Mouse (Mus musculus): ENCODE measurements around the gene Kidins220. TPM values are rescaled to one million over a fixed set of nuclear protein-coding genes. Genes with fewer than 3 reads are reported as not detected.

Kidins220 gene
- polyA plus RNA-seq, 2 experiments, result 31.6 to 46.1 TPM

GRCm38 (mm10) chr12:25054511-25054910, 79.8 kb downstream of the Kidins220 start:
- Histone ChIP-seq H3K27ac (replicated peaks; ENCODE audit: low read depth, low read length) (no peak overlapping the region), H3K9ac (ENCODE audit: low read depth, low read length, severe bottlenecking) (no peak overlapping the region), H3K4me1 (ENCODE audit: control insufficient read depth, insufficient read depth, low read length) (no peaks in the 10 kb centered on the region), H3K9me3 (ENCODE audit: control insufficient read depth, low read length) (no peaks in the 10 kb centered on the region), H3K4me2 (replicated peaks; ENCODE audit: low read depth, low read length, severe bottlenecking) (no peak overlapping the region), H3K4me3 (replicated peaks; ENCODE audit: low read length) (no peak overlapping the region), H3K36me3 (ENCODE audit: control insufficient read depth, insufficient read depth, low read length) (peaks cover 56% of the 10 kb centered on the region), H3K27me3 (ENCODE audit: control insufficient read depth, insufficient read depth, low read length) (no peaks in the 10 kb centered on the region)
- ATAC-seq (ENCODE audit: low FRiP score, low read depth) (no peak), DNase-seq (ENCODE audit: low spot score) (no peak)
- 73% methylated on average over 7 of the region's 7 CpGs for WGBS
- TF ChIP-seq POLR2A (IDR thresholded peaks at IDR 0.05; ENCODE audit: borderline replicate concordance, extremely low read depth, insufficient read depth, insufficient read length), result no peak

- Histone ChIP-seq H3K36me3 (ENCODE audit: control insufficient read depth, insufficient read depth, low read length) (peaks cover 55% of the 10 kb centered on the region), H3K27ac (replicated peaks; ENCODE audit: low read depth, low read length) (no peak overlapping the region), H3K9ac (ENCODE audit: low read depth, low read length, severe bottlenecking) (no peak overlapping the region), H3K27me3 (ENCODE audit: control insufficient read depth, insufficient read depth, low read length) (no peaks in the 10 kb centered on the region), H3K4me3 (replicated peaks; ENCODE audit: low read length) (no peak overlapping the region), H3K4me2 (replicated peaks; ENCODE audit: low read depth, low read length, severe bottlenecking) (no peak overlapping the region), H3K4me1 (ENCODE audit: control insufficient read depth, insufficient read depth, low read length) (no peaks in the 10 kb centered on the region), H3K9me3 (ENCODE audit: control insufficient read depth, low read length) (no peaks in the 10 kb centered on the region)
- WGBS, result 67% methylated on average over 4 of the region's 4 CpGs
- ATAC-seq (ENCODE audit: low FRiP score, low read depth), result no peak
- DNase-seq (ENCODE audit: low spot score), result no peak
- TF ChIP-seq POLR2A (IDR thresholded peaks at IDR 0.05; ENCODE audit: borderline replicate concordance, extremely low read depth, insufficient read depth, insufficient read length), result no peak
Observed at GRCm38 (mm10) chr12:25054963-25055362, 80.2 kb downstream of the Kidins220 start.

GRCm38 (mm10) chr12:25059487-25060200, 84.9 kb downstream of the Kidins220 start:
- no peak overlapping the region for H3K27ac ChIP-seq (replicated peaks; ENCODE audit: low read depth, low read length)
- 91% methylated on average over 9 of the region's 9 CpGs for WGBS
- no peaks in the 10 kb centered on the region for H3K27me3 ChIP-seq (ENCODE audit: control insufficient read depth, insufficient read depth, low read length)
- H3K9ac ChIP-seq (ENCODE audit: low read depth, low read length, severe bottlenecking), result no peak overlapping the region
- no peaks in the 10 kb centered on the region for H3K4me1 ChIP-seq (ENCODE audit: control insufficient read depth, insufficient read depth, low read length)
- TF ChIP-seq POLR2A (IDR thresholded peaks at IDR 0.05; ENCODE audit: borderline replicate concordance, extremely low read depth, insufficient read depth, insufficient read length), result no peak
- no peak overlapping the region for H3K4me2 ChIP-seq (replicated peaks; ENCODE audit: low read depth, low read length, severe bottlenecking)
- H3K9me3 ChIP-seq (ENCODE audit: control insufficient read depth, low read length), result no peaks in the 10 kb centered on the region
- DNase-seq (ENCODE audit: low spot score) (no peak), ATAC-seq (ENCODE audit: low FRiP score, low read depth) (no peak)
- peaks cover 29% of the 10 kb centered on the region for H3K36me3 ChIP-seq (ENCODE audit: control insufficient read depth, insufficient read depth, low read length)
- H3K4me3 ChIP-seq (replicated peaks; ENCODE audit: low read length), result no peak overlapping the region

- Histone ChIP-seq H3K27ac (replicated peaks; ENCODE audit: low read depth, low read length) (no peak overlapping the region), H3K4me1 (ENCODE audit: control insufficient read depth, insufficient read depth, low read length) (no peaks in the 10 kb centered on the region), H3K4me2 (replicated peaks; ENCODE audit: low read depth, low read length, severe bottlenecking) (no peak overlapping the region), H3K9ac (ENCODE audit: low read depth, low read length, severe bottlenecking) (no peak overlapping the region), H3K27me3 (ENCODE audit: control insufficient read depth, insufficient read depth, low read length) (no peaks in the 10 kb centered on the region), H3K9me3 (ENCODE audit: control insufficient read depth, low read length) (no peaks in the 10 kb centered on the region), H3K4me3 (replicated peaks; ENCODE audit: low read length) (no peak overlapping the region), H3K36me3 (ENCODE audit: control insufficient read depth, insufficient read depth, low read length) (peaks cover 23% of the 10 kb centered on the region)
- WGBS, result 80% methylated on average over 7 of the region's 7 CpGs
- ATAC-seq (ENCODE audit: low FRiP score, low read depth) (no peak), DNase-seq (ENCODE audit: low spot score) (no peak)
- TF ChIP-seq POLR2A (IDR thresholded peaks at IDR 0.05; ENCODE audit: borderline replicate concordance, extremely low read depth, insufficient read depth, insufficient read length), result no peak
Observed at GRCm38 (mm10) chr12:25060901-25061300, 86.2 kb downstream of the Kidins220 start.

- Histone ChIP-seq H3K27me3 (ENCODE audit: control insufficient read depth, insufficient read depth, low read length) (no peaks in the 10 kb centered on the region), H3K27ac (replicated peaks; ENCODE audit: low read depth, low read length) (no peak overlapping the region), H3K4me2 (replicated peaks; ENCODE audit: low read depth, low read length, severe bottlenecking) (no peak overlapping the region), H3K4me1 (ENCODE audit: control insufficient read depth, insufficient read depth, low read length) (no peaks in the 10 kb centered on the region), H3K9ac (ENCODE audit: low read depth, low read length, severe bottlenecking) (no peak overlapping the region), H3K4me3 (replicated peaks; ENCODE audit: low read length) (no peak overlapping the region), H3K9me3 (ENCODE audit: control insufficient read depth, low read length) (no peaks in the 10 kb centered on the region), H3K36me3 (ENCODE audit: control insufficient read depth, insufficient read depth, low read length) (peaks cover 14% of the 10 kb centered on the region)
- no peak for TF ChIP-seq POLR2A (IDR thresholded peaks at IDR 0.05; ENCODE audit: borderline replicate concordance, extremely low read depth, insufficient read depth, insufficient read length)
- ATAC-seq (ENCODE audit: low FRiP score, low read depth) (no peak), DNase-seq (ENCODE audit: low spot score) (no peak)
- 71% methylated on average over 6 of the region's 6 CpGs for WGBS
Observed at GRCm38 (mm10) chr12:25062264-25062663, 87.5 kb downstream of the Kidins220 start.

Measured in limb, embryonic 14.5 days (tissue).